Mouse (Mus musculus) gastrocnemius, adult 18-20 months (tissue): ENCODE results near the gene Clrn1. TPM values are rescaled to one million over a fixed set of nuclear protein-coding genes. Genes with fewer than 3 reads are reported as not detected.
"Not testable (repeated sequence)": the region's sequence is repeated elsewhere in the genome, so short reads cannot be mapped to it uniquely, and the experiment has no call there.

Source experiments
- DNase-seq: peaks from one replicate; pipeline ENCODE4 v3.0.0; 2021; ENCODE audit warnings: low spot score
- long read RNA-seq, 2 experiments: library from polyadenylated mRNA; stranded (forward); transcript quantifications; one replicate each; pipeline ENCODE4 v2.0.0; 2021
- total RNA-seq, 2 experiments: library from RNA; stranded (reverse); gene quantifications; 2 replicates each; pipeline ENCODE4 v1.2.3; 2021

Clrn1 gene
- not detected for total RNA-seq
- long read RNA-seq, experiment 1 = 0 reads
- long read RNA-seq, experiment 2 = 0 reads

DNA sequence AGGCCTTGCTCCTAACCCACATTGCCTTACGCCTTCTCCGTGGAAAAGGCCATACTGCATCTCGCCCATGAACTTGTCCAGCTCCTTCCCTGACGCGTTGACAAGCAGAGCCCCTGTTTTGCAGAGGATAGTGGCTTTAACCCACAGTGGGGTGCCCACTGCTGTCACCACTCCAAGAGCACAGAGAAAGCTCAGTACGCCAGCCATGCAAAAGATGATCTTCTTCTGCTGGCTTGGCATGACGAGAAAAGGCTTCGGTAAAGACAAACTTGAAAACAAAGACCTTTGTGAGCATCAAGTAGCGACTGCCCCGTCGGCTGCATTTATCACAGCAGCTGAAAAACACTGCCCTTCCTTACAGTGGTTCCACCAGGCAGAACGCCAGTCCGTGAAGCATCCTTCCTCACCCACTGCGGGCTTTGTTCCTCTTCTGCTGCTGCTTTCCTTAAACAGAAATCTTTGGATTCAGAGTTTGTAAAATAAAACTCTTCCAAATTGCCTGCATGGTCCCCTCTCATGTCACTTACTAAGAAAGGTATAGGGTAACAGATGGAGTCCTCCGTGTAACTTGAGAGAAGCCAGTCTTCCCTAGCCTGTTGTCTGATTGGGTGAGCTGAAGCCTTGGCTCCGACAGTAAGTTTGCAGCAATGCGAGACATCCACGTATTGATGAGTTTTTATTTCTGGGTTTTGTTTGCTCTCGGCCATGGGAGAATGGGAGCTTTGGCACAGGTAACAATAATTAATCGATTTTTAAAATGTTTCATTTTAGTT is at the start of gene Clrn1:
Gene Clrn1 (minus strand): TSS at position 540 of the 773 bp plus-strand sequence.
- no peak for DNase-seq

DNA sequence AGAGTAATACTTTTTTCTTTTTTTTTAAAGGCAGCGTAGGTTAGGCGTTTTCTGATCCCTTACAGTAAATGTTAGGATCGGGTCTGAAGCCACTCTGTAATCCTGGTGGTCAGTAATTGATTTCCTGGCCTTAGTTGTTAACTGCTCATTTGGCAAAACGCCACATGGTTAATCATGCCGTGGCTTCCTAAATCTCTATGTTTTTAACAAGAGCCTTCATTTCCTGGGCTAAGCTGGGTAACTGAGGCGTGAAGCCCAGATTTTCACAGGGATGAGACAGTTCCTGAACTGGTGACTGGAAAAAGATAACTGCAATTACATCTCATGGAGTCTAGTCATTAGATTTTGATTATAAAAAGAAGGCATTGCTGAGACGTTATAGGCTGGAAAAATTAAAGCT is 38.9 kb upstream of the Clrn1 start:
- DNase-seq = no peak

DNA sequence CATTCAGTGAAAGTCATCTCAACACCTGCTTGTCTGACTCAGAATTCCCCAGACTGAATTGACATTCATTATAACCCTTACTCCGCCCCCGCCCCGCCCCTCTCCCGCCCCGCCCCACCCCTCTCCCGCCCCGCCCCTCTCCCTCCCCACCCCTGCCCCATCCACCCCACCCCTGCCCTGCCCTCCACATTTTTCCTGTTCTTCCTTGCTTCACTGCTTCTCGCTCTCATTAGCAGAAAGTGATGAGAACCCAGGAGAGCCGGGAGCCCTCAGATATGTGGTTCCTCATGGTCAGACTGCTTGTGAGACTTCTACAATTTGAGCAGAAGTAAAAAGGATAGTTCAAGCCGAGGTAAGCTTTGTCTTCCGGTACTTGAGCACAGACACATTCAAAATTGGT is 38.0 kb upstream of the Clrn1 start:
- no peak for DNase-seq

DNA sequence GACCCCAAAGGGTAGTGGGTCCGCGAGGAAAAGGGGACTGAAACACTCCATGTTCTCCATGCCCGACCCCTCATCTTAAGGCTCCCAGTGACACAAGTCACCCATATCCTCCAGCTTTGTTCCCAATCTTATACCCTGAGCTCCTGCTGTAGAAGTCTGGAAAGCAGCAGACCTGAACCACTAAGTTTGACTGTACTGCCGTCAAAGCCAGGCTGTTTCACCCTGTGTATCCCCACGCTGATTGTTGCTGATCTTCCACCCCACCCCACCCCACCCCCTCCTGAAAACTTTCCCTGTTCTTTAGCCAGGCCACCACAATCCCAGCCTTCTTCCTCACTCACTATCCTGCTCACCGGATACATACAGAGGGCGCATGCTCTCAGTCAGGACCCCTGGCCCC is 37.5 kb upstream of the Clrn1 start:
- DNase-seq = no peak

DNA sequence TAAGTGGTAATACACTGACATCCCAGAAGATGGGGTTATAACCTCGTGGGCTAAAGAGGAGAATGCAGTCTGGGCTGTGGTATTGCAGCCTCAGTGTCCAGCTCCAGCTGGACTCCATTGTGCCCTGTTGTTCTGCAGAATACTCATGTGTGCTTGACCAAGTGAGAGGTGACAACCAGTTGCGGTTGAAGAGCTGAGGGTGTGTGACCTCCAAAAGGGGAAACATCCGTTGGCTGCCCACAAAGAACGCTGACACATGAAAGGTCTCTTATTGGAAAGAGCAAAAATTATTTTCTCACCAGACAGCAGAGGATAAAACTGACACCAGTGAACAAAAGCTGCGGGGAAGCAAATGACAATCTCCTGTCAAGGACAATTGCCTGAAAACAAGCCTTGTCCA is 36.2 kb upstream of the Clrn1 start:
- DNase-seq = no peak

DNA sequence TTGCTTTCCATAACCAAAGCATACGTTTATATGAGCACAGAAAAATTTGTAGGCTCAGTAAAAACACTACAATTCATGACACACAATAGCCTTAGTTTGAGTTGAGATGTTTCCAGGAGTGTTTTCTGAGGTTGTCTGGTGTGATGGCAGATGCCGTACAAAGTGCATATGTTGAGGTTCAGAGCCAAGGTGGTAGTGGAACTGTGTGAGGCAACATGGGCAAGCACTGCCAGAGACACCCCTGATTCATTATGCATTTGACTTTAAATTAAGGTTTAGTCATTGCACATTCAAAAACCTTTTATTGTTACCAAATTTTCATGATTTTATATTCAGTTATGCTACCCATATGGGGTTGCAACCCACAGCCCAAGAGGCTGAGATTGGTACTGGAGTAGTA is 19.5 kb upstream of the Clrn1 start:
- no peak for DNase-seq

DNA sequence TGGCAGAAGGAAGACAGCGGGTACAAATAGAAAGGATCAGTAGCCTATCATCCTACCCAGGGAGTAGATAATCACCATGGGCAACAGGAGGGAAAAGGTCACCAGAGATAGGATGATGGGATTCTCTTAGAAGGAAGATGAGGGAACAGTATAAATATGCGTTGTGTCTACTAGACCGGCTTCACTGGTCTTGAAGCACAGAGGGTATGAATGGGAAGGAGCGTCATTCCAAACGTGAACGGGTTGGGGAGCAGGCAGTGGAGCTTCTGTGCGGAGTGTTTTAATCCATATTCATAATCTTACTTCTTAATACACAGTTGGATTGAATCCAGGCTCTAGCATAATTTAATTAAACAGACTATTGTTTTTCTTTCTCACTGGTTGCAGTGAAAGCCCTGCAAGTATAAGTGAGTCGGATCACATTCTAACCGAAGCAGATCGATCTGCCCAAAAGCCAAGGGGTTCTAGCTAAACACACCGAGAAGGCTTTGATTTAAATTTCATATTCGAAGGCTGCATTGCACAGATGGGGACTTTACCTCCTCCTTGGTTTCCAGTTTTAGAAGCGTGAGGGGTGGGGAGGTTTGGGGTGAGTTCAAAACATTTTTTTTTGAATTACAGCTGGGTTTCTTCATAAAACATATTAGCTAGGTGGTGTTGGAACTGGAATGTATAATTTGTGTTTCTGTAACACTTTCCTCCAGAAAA is 17.1 kb upstream of the Clrn1 start:
- no peak for DNase-seq

DNA sequence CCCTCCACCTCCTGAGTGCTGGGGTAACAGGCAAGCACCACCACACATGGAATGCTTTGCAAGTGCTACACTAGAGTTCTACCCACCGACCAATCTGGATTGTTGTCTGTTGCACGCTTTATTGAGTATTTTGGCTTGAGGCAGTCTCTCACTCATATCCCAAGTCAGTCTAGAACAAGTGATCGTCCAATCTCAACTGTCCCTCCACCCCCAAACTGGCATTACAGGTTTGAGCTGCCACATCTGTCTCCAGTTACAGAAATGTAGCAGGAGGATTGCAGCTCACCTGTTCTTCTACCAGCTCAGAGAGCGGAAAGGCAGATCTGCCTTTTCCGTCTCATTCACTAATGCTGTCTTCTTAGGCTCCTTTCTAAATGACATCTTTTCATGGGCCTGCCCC is 10.0 kb upstream of the Clrn1 start:
- DNase-seq = no peak

DNA sequence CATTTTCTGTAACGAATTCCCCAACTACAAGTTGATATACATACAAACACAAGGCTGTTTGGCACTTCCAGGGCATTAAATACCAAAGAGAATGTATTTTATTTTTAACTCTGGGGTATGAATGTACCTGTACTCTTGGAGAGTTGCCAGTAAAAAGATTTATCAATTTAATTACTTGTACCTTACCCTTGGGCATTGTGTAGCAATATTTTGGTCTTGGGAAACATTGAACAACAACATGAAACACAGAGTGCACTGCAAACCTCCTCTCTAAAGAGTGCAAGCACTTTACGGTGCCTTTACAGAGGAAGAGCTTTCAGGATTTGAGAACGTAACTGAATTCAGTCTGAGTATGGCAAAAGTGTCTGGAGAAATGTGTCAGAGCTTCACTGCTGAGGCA is 9.4 kb upstream of the Clrn1 start:
- DNase-seq = no peak

DNA sequence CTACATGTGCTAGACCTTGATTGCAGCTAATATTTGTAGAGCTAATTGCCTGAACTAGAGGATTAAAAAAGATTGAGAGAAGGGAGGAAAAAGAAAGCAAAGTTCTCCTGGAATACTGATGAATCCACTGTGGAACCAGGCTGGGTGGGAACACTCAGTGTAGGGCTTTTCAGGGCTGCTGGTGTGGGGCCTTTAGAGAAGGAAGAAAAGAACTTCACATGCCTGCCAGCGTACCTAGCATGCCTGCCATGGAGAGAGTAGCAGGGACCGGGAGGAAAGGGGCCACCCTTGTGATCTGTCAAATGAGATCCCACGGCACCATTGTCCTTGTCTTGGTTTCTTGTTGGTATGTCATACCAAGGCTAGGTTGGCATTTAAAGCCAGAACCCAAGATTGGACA is 4.5 kb upstream of the Clrn1 start:
- no peak for DNase-seq

DNA sequence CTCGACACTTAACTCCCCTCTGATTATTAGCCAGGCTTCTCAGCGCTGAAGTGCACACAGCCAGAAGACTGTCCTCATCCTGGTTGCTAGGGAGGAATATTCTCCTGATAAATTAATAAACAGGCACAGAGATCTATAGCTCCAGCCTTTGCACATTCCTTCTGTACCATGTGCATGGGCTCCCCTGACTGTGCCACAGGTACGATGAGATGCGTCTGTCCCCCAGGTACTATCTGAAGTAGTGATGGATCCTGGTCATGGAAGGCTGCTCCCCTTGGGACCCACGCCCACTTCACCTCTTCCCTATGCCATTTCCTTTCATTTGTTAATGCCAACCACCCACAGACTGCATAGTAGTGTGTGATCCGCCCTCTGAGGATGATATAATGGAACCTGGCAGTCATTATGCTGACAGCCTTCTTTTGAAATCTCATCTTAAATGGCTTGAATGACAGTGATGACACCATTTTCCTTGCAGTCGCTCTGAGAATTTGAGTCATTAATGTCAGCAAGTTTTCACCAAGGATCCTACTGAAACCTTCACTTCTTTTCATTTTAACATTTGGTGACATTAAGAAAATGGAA is 3.1 kb upstream of the Clrn1 start:
- DNase-seq = no peak

DNA sequence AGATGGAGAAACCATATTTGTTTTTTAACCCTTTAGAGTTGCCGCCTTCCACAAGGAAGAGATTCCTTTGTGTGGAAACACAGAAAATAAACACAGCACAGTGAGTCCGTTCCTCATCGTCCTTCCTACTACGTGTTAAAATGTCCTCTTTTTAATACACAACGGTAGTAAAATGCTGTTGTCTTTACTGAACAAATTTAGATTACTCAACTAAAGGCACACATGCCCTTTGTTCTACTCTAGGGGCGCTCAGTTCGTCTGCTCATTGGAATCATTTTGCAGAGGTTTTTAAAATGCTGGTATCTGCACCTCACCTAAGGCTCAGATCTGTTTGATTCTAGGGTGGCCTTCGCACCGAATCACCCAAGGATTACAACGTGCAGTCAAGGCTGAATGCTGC is 2.6 kb upstream of the Clrn1 start:
- no peak for DNase-seq

DNA sequence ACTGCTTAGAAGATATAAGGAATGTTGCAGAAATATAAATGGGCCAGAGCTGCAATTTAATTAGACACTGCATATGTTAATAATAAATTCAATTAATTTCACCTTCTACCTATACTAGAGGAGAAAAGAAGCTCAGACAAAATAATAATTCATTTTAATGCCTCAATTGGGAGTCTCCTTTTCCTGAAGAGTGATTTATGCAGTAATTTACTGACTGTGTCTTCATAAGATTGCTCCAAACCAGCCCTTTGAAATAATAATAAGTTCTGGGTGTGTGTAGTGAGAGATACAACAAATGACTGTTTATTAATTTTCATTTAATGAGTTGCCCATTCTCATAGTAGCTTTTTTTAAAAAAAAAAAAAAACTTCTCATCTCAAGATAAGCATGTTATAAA is 1.6 kb downstream of the Clrn1 start:
- no peak for DNase-seq

DNA sequence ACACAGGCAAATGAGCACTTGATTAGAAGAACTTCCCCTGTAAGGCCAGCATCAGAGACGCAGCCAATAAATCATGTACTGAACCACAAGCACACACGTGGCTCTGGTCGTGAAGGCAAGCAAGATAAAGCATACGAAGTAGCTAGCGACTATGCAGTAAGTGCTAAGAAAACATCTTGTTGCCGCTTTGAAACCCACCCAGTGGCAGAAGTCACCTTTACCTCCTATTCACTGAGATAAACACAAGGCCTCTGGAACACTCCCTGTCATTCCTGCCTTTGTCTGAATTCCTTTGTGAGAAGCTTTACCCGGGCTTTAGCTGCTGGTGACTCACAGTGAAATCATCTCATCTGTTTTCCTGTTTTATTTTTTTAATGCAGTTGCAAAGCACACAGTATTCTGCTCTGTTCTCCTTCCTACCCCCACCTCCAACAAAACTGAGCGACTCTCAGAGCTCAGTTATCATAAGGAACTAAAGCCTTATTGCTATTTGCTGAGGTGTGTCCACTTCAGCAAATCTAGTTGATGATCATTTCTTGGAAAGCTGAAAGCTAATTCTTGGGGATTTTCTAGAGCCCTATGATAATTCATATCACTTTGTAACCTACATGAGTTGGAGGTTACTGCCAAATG is 2.1 kb downstream of the Clrn1 start:
- DNase-seq = no peak

DNA sequence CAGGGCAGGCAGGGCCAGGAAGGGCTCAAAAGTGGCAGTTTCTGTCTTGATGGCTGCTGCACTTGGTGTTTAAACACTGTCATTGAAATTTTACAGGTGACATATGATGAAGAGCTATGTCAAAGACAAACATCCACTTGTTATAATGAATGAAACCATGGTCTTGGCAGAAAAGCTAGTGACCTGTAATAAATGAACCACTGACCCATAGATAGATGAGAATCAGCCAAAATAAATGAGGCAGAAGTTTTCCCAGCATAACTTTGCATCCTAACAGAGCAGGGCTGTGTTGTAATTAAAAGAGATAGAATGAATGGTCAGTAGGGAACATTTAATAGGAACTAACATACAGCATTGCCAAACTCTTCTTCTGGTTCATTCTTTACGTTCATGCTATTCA is 4.1 kb downstream of the Clrn1 start:
- DNase-seq = no peak

DNA sequence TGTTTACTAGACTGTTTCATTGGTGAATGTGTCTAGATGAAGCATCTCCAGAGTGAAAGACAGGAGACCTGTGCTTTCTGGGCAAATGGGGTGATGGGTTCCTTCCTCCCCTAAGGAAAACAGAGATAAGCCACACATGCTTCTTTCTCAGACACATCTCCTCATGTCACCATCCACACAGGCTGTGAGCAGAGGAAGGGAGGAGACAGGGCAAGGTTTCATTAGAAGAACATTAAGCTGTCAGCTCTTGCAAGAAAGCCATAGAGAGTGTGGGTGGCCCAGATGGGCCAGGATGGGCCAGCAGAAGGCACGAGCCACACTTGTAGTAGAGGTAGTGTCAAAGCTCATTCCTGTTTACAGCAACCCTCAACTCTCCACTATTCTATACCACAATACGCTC is 5.0 kb downstream of the Clrn1 start:
- DNase-seq = no peak

DNA sequence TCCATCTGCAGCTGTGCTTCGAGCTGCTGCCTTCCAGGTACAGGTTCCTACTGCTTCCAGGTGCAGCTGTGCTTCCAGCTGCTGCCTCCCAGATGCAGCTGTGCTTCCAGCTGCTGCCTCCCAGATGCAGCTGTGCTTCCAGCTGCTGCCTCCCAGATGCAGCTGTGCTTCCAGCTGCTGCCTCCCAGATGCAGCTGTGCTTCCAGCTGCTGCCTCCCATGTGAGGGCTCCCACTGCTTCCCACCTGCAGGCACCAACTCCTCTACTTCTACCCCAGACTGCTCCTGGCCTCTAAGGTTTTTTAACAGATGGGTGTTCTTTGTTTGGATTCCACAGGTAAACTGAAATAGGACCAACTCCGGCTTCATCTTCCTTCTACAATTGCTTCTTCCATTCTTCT is 13.3 kb downstream of the Clrn1 start:
- not testable (repeated sequence) for DNase-seq

DNA sequence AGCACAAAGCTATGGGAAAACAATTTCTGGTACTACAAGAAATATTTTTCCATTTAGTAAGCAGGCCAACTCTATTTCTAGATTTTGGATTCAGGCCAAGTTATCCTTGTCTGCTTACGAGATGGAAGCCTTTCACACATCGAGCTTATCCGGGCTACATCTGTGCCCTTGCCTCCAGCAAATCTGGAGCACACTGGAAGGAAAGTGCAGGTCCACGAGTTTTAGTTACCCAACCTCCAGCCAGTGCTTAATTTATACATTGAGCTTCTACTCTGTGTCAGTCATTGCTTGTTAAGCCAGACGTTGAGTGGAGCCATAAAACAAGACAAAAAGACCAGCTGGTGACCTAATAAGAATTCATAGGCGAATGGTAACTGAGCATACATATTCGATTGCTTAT is 19.4 kb downstream of the Clrn1 start:
- no peak for DNase-seq

DNA sequence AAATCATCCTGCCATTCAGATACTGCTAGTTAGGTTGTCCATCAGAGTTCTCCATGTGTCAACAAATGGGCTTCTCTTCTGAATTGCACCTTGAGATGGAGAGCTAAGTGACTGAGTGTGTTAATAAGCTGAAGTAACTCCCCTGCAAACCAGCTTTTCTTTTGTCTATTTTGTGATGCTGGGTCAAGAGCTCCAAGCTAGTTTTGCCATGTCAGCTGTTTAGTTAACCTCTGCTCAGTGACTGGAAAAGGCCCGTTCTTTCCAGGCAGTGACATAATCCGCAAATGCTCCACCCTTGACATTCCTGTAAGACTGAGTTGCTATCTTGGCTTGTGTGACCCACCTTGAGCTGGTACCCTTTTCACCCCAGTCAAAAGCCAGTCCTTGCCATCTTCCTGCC is 22.2 kb downstream of the Clrn1 start:
- DNase-seq = no peak

DNA sequence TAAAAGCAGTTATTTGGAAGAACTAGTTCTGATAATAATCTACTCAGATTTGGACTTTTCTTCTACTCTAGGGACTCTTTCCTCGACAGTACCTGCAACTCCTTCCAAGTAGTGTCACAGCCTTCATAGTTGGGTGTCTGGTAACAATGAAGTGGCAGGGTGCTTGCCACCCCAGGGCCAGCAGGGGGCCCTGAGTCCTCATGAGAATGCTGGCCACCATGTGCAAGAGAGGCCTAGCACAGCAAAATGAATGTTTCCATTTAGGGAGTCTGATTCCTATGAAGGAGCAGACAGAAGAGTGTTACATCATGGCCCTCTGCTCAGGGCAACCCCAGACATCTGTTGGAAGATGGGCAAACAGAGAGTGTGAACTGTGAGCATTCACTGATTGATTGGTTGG is 41.7 kb downstream of the Clrn1 start:
- no peak for DNase-seq

DNA sequence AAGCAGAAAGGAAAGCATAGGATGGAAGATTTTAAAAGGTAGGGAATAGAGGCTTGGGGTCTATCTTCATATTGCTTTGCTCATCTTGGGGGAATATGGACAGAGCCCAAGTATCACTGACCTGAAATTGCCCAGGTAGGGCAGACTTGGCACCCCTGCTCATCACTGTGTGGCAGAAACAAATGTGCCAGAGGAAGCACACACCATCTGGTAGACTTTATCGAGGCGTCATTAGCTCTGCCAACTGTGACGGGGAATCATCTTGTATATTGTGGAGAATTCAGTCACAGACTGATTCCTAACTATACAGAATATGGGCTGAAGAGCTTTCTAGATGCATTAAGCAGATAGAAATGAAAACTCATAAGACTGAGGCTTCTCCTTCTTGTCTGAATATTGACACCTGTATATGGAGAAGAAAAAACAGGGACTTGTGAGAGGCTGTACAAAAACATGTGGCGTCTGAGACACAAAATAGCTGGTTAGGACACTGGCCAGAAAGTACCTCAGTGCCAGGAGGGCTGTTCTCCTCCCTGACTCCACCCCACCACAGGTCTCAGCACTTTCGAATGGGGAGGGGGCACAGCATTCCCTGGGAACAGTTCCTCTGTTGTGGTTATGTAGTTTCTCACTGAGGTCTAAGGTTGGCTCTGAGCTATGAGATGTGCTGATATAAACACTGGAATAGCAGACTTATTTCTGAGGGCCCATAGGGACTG is 51.5 kb downstream of the Clrn1 start:
- no peak for DNase-seq

DNA sequence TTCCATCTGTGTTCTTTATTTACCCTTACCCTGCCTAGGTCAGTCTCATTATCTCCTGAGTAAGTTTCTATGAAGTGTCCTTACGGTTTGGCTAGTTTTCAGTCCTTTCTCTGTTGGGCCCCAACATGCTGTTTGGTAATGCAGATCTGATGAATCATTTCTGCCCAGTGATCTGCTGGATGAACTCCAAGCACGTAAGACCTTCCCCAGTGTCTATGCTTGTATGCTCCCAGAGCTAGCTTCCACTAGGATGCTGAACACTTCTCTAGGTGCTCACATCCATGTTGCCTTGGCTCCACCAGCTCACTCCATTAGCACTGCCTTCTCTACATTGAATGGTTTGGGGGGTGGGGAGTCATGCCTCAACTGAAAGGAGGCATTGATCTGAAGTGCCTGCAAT is 52.3 kb downstream of the Clrn1 start:
- DNase-seq = no peak
